Mouse (Mus musculus): ENCODE results near the gene Rmdn3. TPM values are rescaled to one million over a fixed set of nuclear protein-coding genes. Genes with fewer than 3 reads are reported as not detected.

Rmdn3 gene
- total and polyA plus RNA-seq, 3 experiments, result 52.5 to 57.4 TPM; not detected in 1

GRCm38 (mm10) chr2:119112438-119113112, 44.3 kb downstream of the Rmdn3 start, which contains the start of gene Rad51 (continued):
- TF ChIP-seq ETS1 (IDR thresholded peaks at IDR 0.05; ENCODE audit: low read depth, low read length), result peak; percentile 54
- no peak for TF ChIP-seq POLR2AphosphoS5 (IDR thresholded peaks at IDR 0.05; ENCODE audit: borderline replicate concordance, low read depth, low read length)
- no peak for TF ChIP-seq JUND (IDR thresholded peaks at IDR 0.05; ENCODE audit: low read depth, low read length)

DNA sequence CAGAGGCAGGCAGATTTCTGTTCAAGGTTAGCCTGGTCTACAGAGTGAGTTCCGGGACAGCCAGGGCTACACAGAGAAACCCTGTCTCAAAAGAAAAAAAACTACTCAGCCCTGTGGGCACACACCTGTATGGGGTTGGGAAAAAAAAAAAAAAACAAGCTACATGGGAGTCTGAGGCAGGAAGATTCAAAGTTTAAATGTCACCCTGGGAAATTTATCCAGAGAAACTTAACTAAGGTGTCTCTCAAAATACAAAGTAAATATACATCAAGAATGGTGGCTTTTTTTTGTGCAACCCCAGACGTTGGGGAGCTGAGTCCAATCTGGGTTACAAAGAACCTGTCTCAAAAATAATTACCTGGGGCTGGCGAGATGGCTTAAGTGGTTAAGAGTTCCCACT, 45.8 kb downstream of the Rmdn3 start:
- DNase-seq (ENCODE audit: low read depth, low spot score), result no peak
- Histone ChIP-seq H3K79me2 (ENCODE audit: control insufficient read depth, insufficient read depth, low read length, poor library complexity) (peaks cover 20% of the 10 kb centered on the region), H3K27me3 (ENCODE audit: control insufficient read depth in 1 of 2, insufficient read depth in 2 of 2, low read length in 2 of 2) (no peaks in the 10 kb centered on the region), H3K4me3 (ENCODE audit: control insufficient read depth in 1 of 2, insufficient read depth in 1 of 2, low read depth in 2 of 2, low read length in 2 of 2) (no peak overlapping the region), H3K9ac (ENCODE audit: control insufficient read depth, low read depth, low read length, poor library complexity, severe bottlenecking) (no peak overlapping the region), H3K36me3 (ENCODE audit: control insufficient read depth in 1 of 2, insufficient read depth in 2 of 2, low read length in 2 of 2) (peaks cover 3 to 13% of the 10 kb centered on the region in 2 experiments; a peak in 3 of 4 replicates), H3K4me1 (ENCODE audit: control insufficient read depth in 1 of 2, insufficient read depth in 2 of 2, low read length in 2 of 2) (peaks cover 0 to 5% of the 10 kb centered on the region in 2 experiments; a peak in 2 of 4 replicates), H3K27ac (ENCODE audit: control insufficient read depth, low read depth, low read length) (no peak overlapping the region), H3K9me3 (replicated peaks; ENCODE audit: insufficient read depth, low read length) (no peaks in the 10 kb centered on the region)
- no peak for TF ChIP-seq EP300 (IDR thresholded peaks at IDR 0.05; ENCODE audit: low read depth in 1 of 2, low read length in 2 of 2)
- TF ChIP-seq ZNF384 (IDR thresholded peaks at IDR 0.05; ENCODE audit: low read depth, low read length), result peak; percentile 52

- Histone ChIP-seq H3K79me2 (ENCODE audit: control insufficient read depth, insufficient read depth, low read length, poor library complexity) (peaks cover 8% of the 10 kb centered on the region), H3K4me3 (ENCODE audit: control insufficient read depth in 1 of 2, insufficient read depth in 1 of 2, low read depth in 2 of 2, low read length in 2 of 2) (no peak overlapping the region), H3K9me3 (replicated peaks; ENCODE audit: insufficient read depth, low read length) (no peaks in the 10 kb centered on the region), H3K27me3 (ENCODE audit: control insufficient read depth in 1 of 2, insufficient read depth in 2 of 2, low read length in 2 of 2) (no peaks in the 10 kb centered on the region), H3K4me1 (ENCODE audit: control insufficient read depth in 1 of 2, insufficient read depth in 2 of 2, low read length in 2 of 2) (peaks cover 0 to 1% of the 10 kb centered on the region in 2 experiments; a peak in 2 of 4 replicates), H3K27ac (ENCODE audit: control insufficient read depth, low read depth, low read length) (no peak overlapping the region), H3K9ac (ENCODE audit: control insufficient read depth, low read depth, low read length, poor library complexity, severe bottlenecking) (no peak overlapping the region), H3K36me3 (ENCODE audit: control insufficient read depth in 1 of 2, insufficient read depth in 2 of 2, low read length in 2 of 2) (peaks cover 2 to 11% of the 10 kb centered on the region in 2 experiments; a peak in 3 of 4 replicates)
- TF ChIP-seq SMC3 (IDR thresholded peaks at IDR 0.05; ENCODE audit: low read depth, low read length) (no peak), SIN3A (IDR thresholded peaks at IDR 0.05; ENCODE audit: low read length) (peak; percentile 100), MXI1 (IDR thresholded peaks at IDR 0.05; ENCODE audit: low read depth, low read length) (peak; percentile 99)
- peak; percentile 90 for DNase-seq (ENCODE audit: low read depth, low spot score)
Observed at GRCm38 (mm10) chr2:119108554-119108953, 48.3 kb downstream of the Rmdn3 start.

DNA sequence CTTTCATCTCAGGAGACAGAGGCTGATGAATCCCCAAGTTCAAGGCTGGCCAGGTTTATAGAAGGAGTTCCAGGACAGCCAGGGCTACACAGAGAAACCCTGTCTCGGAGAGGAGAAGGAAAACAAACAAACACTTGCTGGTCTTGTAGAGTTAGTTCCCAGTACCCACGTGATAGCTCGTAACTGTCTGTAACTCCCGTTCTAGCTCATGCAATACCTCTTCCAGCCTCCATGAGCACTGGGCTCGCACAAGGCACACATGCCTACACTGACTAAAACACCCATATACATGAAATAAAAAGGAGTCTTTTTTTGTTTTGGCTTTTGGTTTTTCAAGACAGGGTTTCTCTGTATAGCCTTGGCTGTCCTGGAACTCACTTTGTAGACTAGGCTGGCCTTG, 50.3 kb downstream of the Rmdn3 start:
- H3K9me3 ChIP-seq (replicated peaks; ENCODE audit: insufficient read depth, low read length), result no peaks in the 10 kb centered on the region
- no peak overlapping the region for H3K4me3 ChIP-seq (ENCODE audit: control insufficient read depth in 1 of 2, insufficient read depth in 1 of 2, low read depth in 2 of 2, low read length in 2 of 2)
- TF ChIP-seq SIN3A (IDR thresholded peaks at IDR 0.05; ENCODE audit: low read length) (no peak), TAL1 (IDR thresholded peaks at IDR 0.05; ENCODE audit: low read length) (no peak), USF1 (IDR thresholded peaks at IDR 0.05; ENCODE audit: low read depth, low read length) (no peak)
- no peaks in the 10 kb centered on the region for H3K27me3 ChIP-seq (ENCODE audit: control insufficient read depth in 1 of 2, insufficient read depth in 2 of 2, low read length in 2 of 2)
- peaks cover 2 to 29% of the 10 kb centered on the region in 2 experiments; a peak in 3 of 4 replicates for H3K36me3 ChIP-seq (ENCODE audit: control insufficient read depth in 1 of 2, insufficient read depth in 2 of 2, low read length in 2 of 2)
- no peaks in the 10 kb centered on the region for H3K79me2 ChIP-seq (ENCODE audit: control insufficient read depth, insufficient read depth, low read length, poor library complexity)
- H3K27ac ChIP-seq (ENCODE audit: control insufficient read depth, low read depth, low read length), result no peak overlapping the region
- no peaks in the 10 kb centered on the region for H3K4me1 ChIP-seq (ENCODE audit: control insufficient read depth in 1 of 2, insufficient read depth in 2 of 2, low read length in 2 of 2)
- peak; percentile 19 for DNase-seq (ENCODE audit: low read depth, low spot score)
- no peak overlapping the region for H3K9ac ChIP-seq (ENCODE audit: control insufficient read depth, low read depth, low read length, poor library complexity, severe bottlenecking)

All from MEL (cell line).